Mouse (Mus musculus): ENCODE results near the gene Nid2. TPM values are rescaled to one million over a fixed set of nuclear protein-coding genes. Genes with fewer than 3 reads are reported as not detected.

Nid2 gene
- polyA plus RNA-seq (2014; fragmentation: Illumina TruSeq; extraction: RNeasy Lipid Tissue Mini Kit (QIAGEN cat#74804); ENCODE audit: low read depth, low replicate concordance): 6.3 TPM

DNA sequence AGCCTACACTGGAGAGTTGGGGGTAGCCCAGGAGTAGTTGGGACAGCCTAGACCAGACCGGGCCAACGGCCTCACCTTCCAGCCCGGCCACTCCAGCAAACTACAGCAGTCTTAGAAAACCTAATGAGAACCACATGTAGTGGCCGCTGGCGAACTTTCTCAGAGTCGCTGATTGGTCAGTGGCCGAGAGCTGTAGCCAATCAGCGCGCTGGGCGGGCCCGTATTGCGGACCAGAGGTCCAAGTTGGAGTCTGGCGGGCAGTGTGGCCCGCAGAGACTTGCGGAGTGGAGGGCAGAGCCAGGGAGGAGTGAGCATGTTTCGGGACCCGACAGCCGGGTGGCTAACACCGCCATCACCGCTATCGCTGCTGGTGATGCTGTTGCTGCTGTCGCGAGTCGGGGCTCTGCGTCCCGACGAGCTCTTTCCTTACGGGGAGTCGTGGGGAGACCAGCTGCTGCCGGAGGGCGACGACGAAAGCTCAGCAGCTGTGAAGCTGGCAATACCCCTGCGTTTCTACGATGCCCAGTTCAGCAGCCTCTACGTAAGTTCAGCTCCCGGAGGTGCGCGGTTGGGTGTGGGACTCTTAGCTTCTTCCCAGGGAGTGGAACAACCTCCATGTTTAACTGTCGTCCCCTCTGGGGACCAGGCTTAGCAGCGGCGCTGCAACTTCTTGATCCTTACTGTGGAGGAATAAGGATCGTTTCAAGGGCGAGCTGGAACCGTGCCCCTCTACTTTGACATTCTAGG is at the start of gene Nid2:
TSS of gene Nid2 (plus strand) at position 241 of the 747 bp plus-strand sequence.

DNA sequence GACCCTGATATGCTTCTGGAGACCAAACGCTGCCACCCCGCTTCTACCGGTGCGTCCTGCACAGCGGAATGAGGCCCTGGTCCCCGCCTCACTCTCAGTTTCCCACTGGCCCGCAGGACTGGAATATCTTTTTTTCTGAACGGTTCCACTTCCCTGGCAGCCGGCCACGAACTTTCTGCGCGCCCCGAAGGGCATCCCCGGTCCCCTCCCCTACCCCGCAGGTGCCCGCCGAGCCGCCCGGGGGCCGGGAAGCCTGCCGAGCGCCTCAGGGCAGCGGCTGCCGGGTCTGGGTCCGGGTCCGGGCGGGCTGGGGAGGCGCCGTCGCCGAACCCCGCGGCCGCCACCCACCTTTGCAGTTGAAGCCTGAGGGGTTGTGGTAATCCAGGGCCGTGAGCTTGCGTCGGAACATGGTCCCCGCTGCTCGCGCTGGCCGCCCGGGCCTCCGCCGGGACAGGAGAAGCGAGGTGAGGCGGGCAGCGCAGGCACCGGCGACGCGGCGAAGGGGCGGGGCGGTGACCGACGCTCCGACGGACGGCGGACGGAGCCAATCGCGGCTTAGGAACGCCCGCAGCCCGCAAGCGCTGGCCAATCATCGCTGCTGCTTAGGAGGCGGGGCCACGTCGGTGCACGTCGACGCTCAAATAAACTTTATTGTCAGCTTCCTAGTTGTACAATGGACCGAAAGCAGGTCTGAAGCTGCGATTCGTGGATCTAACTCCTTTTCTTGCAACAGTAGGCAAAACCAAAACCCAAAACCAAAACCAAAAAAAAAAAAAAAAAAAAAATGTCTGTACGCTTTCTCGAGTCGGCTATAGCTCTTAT is 72.5 kb downstream of the Nid2 start, which contains the start of gene Rtraf:
TSS of gene Rtraf (minus strand) at position 504 of the 822 bp plus-strand sequence.

Other genes starting within 250 kb of the Nid2 start
- gene Gm2244, start 201.3 kb upstream of the Nid2 start, polyA plus RNA-seq (2014; fragmentation: Illumina TruSeq; extraction: RNeasy Lipid Tissue Mini Kit (QIAGEN cat#74804); ENCODE audit: low read depth, low replicate concordance): 0.56 TPM
- gene Gm2237, start 166.1 kb upstream of the Nid2 start, polyA plus RNA-seq (2014; fragmentation: Illumina TruSeq; extraction: RNeasy Lipid Tissue Mini Kit (QIAGEN cat#74804); ENCODE audit: low read depth, low replicate concordance): 9.9 TPM
- 63.9 TPM for gene Gm5458, start 148.7 kb upstream of the Nid2 start, polyA plus RNA-seq (2014; fragmentation: Illumina TruSeq; extraction: RNeasy Lipid Tissue Mini Kit (QIAGEN cat#74804); ENCODE audit: low read depth, low replicate concordance)
- 361 TPM for gene Rtraf, start 72.6 kb downstream of the Nid2 start, polyA plus RNA-seq (2014; fragmentation: Illumina TruSeq; extraction: RNeasy Lipid Tissue Mini Kit (QIAGEN cat#74804); ENCODE audit: low read depth, low replicate concordance)
- 1.6 TPM for gene Gng2, start 226.4 kb downstream of the Nid2 start, polyA plus RNA-seq (2014; fragmentation: Illumina TruSeq; extraction: RNeasy Lipid Tissue Mini Kit (QIAGEN cat#74804); ENCODE audit: low read depth, low replicate concordance)